Mouse (Mus musculus): Measurements from ENCODE around the gene Trim42. TPM values are rescaled to one million over a fixed set of nuclear protein-coding genes. Genes with fewer than 3 reads are reported as not detected.

The Trim42 gene
- polyA plus RNA-seq (2015; fragmentation: Nextera tagmentation; extraction: Ambion mirVana), result not detected in 2 replicates

DNA sequence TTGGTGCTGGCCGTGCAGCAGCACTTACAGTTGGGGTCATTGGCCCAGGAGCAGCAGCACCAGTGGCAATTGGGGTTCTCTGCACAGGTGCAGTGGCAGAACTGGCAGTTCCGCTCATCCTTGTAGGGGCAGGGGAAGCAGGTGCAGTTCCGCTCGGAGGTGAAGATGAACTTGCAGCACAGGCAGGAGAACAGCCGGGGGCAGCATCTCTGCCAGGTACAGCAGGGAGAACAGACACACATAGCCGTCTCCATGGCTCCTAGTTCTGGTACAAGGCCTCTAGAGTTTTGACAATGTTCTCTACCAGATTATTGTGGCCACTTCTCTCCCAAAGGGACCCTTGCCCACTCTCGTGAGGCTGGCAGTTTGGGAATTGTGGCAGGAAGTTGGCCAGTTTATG lies at the start of gene Trim42:
Gene Trim42, minus strand, starts transcription at position 368 of the 400 bp plus-strand sequence.

